Mouse (Mus musculus) urinary bladder, postnatal 14 days (tissue): ENCODE data around the gene Mymk.
A peak's percentile ranks its signal among the peaks of the same experiment; 100 is the strongest.

Source experiments
- DNase-seq: peaks from one replicate; pipeline ENCODE4 v3.0.0; 2021; ENCODE audit warnings: low spot score

Gene Mymk

DNA sequence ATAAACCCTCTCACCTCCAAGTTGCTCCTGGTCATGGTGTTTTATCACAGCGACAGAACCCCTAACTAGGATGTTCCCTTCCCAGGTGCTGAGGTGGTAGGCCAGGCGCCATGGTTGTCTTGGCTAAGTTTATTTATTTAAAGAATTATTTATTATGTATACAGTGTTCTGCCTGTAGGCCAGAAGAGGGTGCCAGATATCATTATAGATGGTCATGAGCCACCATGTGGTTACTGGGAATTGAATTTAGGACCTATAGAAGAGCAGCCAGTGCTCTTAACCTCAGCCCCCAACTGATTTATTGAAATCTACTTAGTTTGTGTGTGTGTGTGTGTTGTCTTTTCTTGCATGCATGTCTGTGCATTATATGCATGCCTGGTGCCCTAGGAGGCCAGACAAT is 39.6 kb downstream of the Mymk start:
- DNase-seq, result no peak

DNA sequence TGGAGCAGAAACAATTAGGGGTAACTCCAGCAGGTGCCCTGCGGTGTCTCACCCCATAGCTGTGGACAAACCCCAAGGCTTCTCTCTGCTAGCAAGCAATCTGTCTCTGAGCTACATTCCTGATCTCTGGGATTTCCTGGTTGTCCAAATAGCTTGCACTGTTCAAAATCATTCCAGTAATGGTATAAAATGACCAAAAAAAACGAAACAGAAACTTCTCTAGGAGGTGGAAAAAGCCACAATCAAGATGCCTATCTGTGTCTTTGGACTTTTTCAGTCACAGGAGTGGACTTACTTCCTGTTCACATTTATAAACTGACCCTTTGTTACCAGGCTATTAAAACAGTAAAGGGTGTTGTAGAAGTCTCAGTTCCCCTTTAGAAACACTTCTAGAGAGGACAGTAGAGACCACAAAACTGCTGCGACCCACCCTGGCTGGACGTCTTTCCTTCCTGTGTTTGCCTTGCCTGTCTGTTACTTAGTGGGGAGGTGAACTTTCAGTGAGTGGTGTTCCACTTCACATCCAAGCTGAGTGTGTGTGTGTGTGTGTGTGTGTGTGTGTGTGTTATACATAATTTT is 43.5 kb downstream of the Mymk start:
- no peak for DNase-seq

DNA sequence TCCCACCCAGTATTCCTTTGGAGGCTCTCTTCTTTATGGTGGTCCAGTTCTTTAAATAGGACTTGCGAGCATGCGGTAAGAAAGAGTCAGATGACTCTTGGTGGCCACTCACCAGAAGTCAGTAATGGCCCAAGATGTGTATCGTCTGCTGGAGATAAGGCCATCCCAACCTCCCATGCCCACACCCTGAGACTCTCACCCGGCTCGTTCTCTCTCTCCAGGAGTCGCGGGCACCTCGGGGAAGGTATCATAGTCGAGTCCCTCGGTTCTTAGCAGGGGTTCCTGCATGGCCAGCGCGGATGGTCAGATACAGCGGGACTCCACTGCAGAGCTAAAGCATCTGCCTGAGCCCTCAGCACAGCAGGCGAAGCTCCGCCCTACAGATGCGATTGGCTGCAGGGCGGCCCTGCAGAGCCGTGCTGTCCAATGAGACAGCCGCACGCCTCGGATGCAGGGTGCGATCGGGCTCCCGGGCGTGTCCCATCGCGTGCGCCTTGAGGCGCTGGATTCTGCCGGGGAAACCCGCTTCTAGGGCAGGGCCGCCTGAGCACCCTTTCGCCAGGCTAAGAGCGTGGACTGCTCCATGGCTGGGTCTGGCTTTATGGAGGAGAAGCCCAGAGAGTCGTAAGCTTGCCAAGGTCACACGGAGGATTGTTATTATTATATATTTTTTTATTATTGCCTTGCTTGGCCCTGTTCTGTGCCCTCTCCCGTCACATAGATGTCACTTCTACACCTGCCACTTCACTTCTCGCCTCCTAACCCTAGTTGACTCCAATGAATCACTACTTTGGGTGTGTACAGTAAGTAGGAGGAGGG is 44.2 kb downstream of the Mymk start, which contains the start of gene Slc2a6:
Gene Slc2a6 (minus strand): TSS at position 381 of the 819 bp plus-strand sequence.
- DNase-seq, result peak; percentile 90

DNA sequence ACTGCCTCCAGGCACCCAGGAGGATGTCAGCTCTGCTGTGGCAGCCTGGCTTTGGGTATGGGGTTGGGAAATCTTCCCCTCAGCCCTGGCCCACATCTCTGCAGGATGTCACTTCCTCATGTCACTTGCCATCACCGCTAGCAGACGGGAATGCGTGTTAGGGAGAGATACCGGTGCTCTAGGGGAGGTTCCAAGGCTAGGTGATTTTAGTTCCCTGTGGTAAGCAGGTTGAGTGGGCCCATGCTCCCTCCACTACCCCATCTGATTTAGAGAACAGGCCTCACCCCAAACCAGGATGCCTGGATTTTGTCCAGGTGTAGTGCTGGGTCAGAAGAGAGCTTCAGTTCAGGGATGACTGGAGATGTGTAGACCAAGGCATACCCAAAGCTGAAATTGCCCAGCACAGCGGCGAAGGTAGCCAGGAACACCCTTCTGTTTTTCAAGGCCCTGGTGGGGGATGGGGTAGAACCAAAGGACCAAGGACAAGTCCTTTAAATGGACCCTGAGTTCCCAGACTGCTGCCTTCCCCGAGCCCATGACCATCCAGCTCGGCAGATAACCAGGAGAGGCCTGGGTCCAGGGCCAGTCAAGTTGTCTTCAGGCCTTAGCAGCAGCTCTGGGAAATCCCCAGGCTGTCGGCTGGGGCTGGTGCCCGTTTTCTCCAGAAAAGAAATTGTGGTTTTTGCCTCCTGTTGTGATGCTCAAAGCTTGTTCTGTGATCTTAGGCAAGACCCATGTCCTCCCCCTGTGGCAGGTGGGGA is 44.9 kb downstream of the Mymk start:
- DNase-seq, result no peak

DNA sequence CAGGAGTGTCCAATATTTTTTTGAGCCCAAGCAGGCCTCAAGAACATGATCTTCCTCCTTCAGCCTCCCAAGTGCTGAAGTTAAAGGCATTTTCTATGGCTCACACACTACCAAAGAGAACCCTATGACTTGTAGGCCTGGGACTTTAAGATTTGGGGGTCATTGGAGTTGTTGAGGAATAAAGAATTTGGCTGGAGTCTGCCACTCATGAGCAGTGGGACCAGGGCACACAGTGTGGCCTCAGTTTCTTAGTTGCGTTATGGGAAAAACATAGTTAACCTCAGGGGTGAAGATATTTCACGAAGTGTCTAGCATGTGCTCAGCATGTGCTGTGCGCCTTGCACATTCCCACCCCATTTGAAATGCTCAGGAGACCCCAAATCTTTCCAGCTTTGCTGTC is 45.6 kb downstream of the Mymk start:
- no peak for DNase-seq

DNA sequence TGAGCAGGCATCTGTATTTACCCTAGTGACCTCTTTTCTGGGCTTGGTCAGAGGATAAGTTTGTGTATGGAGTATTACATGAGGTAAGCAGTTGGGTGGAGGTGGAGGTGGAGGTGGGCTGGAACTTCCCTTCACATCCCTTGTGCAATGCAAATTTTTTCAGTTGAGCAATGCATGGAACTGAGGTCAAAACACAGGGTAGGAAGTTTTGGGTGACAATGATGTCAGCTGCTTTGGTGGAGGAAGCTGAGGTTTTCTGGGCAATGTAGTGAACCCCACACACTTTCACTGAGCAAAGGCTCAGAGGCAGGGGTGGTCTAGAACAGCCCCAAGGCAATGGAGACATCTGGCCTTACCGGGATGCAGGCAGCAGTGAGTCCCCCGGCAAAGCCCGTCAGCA is 46.4 kb downstream of the Mymk start:
- DNase-seq, result no peak

DNA sequence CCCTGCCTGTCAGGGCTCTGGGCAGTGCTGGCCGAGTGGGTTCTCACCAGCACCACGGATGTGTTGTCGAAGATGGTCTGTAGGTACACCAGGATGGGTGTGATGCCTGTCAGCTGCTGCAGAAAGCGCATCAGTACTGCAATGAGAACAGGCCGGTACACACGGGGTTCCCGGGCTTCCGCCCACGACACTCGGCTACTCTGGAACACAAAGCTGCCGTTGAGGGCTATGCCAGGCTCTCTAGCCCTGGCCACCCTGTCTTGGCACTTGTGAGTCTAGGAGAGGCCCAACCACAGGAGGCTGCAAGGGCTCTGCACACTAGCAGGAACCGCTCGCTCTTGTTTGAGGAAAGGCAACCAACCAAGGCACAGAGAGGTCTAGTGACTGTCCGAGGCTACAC is 47.8 kb downstream of the Mymk start:
- no peak for DNase-seq

DNA sequence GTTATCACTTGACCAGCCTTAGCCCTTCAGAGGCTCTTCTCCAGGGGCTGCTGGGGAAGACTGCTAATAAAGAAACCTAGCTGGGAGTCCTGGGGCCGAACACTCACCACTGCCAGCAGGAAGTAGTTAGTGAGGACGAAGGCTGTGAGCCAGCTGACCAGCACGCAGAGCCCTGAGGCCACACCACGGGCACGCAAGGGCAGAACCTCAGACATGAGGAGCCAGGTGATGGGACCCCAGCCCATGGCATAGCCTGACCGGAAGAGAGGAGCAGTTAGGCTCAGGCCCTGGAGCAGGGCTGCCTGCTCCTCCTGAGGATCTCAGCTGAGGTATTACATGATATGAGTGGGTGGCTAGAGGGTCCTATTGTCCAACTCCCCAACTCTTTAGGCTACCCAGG is 49.4 kb downstream of the Mymk start:
- DNase-seq, result no peak

DNA sequence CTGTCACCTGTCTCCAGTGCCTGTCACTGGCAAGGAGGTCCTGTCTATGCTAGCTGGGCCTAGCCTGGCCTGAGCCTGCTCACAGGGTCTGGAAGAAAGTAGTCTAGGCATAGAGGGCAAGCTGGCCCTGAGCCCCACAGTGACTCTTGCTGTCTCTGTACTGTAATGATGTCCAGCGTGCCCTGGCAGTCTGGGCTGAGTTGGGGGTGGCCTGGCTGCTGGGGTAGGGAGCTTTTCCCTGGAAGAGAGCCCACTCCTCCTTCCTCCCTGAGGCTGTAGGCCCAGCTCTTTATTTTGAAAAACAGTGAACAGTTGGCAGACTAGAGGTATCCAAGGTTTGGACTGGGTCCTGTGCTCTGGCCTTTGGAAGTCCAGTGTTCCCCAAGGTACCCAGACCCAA is 50.9 kb downstream of the Mymk start:
- DNase-seq, result no peak

DNA sequence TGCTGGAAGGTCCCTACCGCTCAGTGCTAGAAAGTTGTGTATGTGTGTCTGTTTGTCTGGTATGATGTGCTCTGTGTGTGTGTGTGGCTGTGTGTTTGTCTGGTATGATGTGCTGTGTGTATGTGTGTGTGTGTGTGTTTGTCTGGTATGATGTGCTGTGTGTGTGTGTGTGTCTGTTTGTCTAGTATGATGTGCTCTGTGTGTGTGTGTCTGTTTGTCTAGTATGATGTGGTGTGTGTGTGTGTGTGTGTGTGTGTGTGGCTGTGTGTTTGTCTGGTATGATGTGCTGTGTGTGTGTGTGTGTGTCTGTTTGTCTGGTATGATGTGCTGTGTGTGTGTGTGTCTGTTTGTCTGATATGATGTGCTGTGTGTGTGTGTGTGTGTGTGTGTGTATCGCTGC is 52.4 kb downstream of the Mymk start:
- DNase-seq, result no peak

DNA sequence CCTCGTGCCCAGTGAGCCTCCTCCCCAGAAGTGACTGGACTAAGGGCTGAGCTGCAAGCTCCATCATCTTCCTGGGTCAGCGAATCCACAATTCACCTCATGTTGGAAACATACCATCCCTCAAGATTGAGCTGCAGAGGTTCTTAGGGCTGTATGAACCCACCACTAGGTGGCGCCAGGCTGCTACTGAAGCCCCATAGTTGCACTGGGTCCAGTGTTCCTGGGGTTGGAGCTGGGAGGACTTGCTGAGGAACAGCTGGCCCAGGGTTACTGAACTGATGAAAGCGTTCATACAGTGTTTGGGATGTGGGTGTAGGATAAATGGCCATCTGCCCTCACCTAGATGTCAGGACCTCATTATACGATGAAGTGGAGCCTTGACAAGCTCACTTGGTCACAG is 54.2 kb downstream of the Mymk start:
- DNase-seq, result peak; percentile 77
